In the genomic region with DNA sequence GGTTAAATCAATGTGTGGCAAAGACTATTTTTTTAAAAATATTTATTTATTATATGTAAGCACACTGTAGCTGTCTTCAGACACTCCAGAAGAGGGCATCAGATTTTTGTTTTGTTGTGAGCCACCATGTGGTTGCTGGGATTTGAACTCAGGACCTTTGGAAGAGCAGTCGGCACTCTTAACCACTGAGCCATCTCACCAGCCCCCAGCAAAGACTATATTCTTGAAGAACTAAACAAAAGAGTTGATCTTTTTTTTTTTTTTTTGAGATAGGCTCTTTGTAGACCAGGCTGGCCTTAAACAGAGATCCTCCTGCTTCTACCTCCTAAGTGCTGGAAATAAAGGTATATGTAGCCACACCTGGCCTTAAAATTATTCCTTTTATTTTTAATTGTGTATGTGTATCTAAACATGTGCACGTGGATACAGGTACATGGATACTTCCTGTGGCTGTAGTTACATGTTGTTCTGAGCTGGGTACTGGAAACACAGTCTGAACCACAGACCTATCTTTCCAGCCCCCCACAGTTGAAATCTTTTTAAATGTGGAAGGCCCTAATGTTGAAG, we compare ENCODE assay signal across 21 mouse cellular contexts.
"Had no signal": no experiment of that assay in that cellular context is flagged by ENCODE, and none has a peak within 500 bp of the region (broad histone marks: within the 10 kb centered on the region; RNA-seq: fewer than 3 reads in every experiment).

No protein-coding gene starts in this region.

- H3K27me3 ChIP-seq: limb, embryonic 13.5 days; lung, embryonic 15.5 days; megakaryocyte, embryonic 14.5 days; neural tube, embryonic 12.5 days; neural tube, embryonic 15.5 days; stomach, embryonic 15.5 days had no signal

- H3K27ac ChIP-seq: limb, embryonic 10.5 days; limb, embryonic 13.5 days; lung, embryonic 15.5 days; midbrain, embryonic 10.5 days; neural tube, embryonic 12.5 days; neural tube, embryonic 15.5 days; stomach, embryonic 15.5 days had no signal

- H3K4me2 ChIP-seq: limb, embryonic 13.5 days; neural tube, embryonic 12.5 days; neural tube, embryonic 15.5 days; stomach, embryonic 15.5 days had no signal

- H3K9me3 ChIP-seq: limb, embryonic 10.5 days; limb, embryonic 13.5 days; lung, embryonic 15.5 days; megakaryocyte, embryonic 14.5 days; midbrain, embryonic 10.5 days; neural tube, embryonic 12.5 days; neural tube, embryonic 15.5 days; stomach, embryonic 15.5 days had no signal

- DNase-seq: kidney, adult 18-20 months; kidney, adult 9 months; kidney, postnatal 14 days; kidney, postnatal 4 days; lung, adult 18-20 months; lung, postnatal 10 days; lung, postnatal 36 days; midbrain, embryonic 14.5 days; right cerebral cortex, adult 18-20 months; right cerebral cortex, postnatal 14 days; right cerebral cortex, postnatal 4 days; thymus, postnatal 25 days had no signal

- ATAC-seq: intestine, embryonic 16.5 days had no signal

- H3K4me3 ChIP-seq: limb, embryonic 10.5 days; limb, embryonic 13.5 days; lung, embryonic 15.5 days; megakaryocyte, embryonic 14.5 days; midbrain, embryonic 10.5 days; neural tube, embryonic 12.5 days; neural tube, embryonic 15.5 days; stomach, embryonic 15.5 days had no signal

- H3K9ac ChIP-seq: limb, embryonic 13.5 days; lung, embryonic 15.5 days; neural tube, embryonic 12.5 days; neural tube, embryonic 15.5 days; stomach, embryonic 15.5 days had no signal
